Mouse (Mus musculus) CH12.LX (cell line): Measurements from ENCODE around the gene Uri1. TPM values are rescaled to one million over a fixed set of nuclear protein-coding genes. Genes with fewer than 3 reads are reported as not detected.
A peak's percentile ranks its signal among the peaks of the same experiment; 100 is the strongest.

Experiments
- DNase-seq: peaks from one replicate; pipeline ENCODE4 v3.0.0-alpha.2; 2013; ENCODE audit errors: extremely low read depth
- H3K27ac ChIP-seq: 2 replicates; pipeline ENCODE4 v1.5.1; 2012; ENCODE audit warnings: low read depth, mild to moderate bottlenecking, control low read depth, moderate library complexity; ENCODE audit not compliant: insufficient read depth
- H3K27me3 ChIP-seq: replicated peaks from 2 replicates; pipeline ENCODE3; 2012; ENCODE audit warnings: inconsistent platforms
- H3K36me3 ChIP-seq, 2 experiments: replicated peaks in 1 of 2; 2 replicates each; pipeline versions ENCODE3 to v1.6.1; 2012; ENCODE audit warnings: inconsistent platforms in 1 of 2, low read length in 1 of 2, mild to moderate bottlenecking in 1 of 2, mixed read lengths in 1 of 2, moderate library complexity in 1 of 2; ENCODE audit not compliant: control insufficient read depth in 1 of 2, insufficient read depth in 1 of 2
- H3K4me1 ChIP-seq, 2 experiments: 2 replicates each; pipeline ENCODE4 v1.6.1; 2012; ENCODE audit warnings: inconsistent platforms in 1 of 2, moderate library complexity in 1 of 2; ENCODE audit not compliant: insufficient read depth in 2 of 2, control insufficient read depth in 1 of 2
- H3K4me2 ChIP-seq: 2 replicates; pipeline ENCODE4 v1.6.1; 2012; ENCODE audit warnings: low read depth, mild to moderate bottlenecking, control low read depth; ENCODE audit not compliant: poor library complexity, insufficient read depth, severe bottlenecking
- H3K4me3 ChIP-seq, 3 experiments: fragments of 150-350 bp in 1 of 3; sonication (generic) in 1 of 3; replicated peaks in 1 of 3; 2 replicates each; pipeline versions ENCODE3 to v1.5.1; 2011 to 2012; ENCODE audit warnings: low read depth in 2 of 3, low read length in 2 of 3, mild to moderate bottlenecking in 2 of 3, moderate library complexity in 2 of 3, control low read depth in 1 of 3, improper control_type of control experiment in 1 of 3, inconsistent platforms in 1 of 3, mixed read lengths in 1 of 3; ENCODE audit not compliant: poor library complexity in 1 of 3
- H3K79me2 ChIP-seq: replicated peaks from 2 replicates; pipeline ENCODE4 v1.6.1; 2012; ENCODE audit warnings: mild to moderate bottlenecking, moderate library complexity; ENCODE audit not compliant: control insufficient read depth, poor library complexity, insufficient read depth, severe bottlenecking; ENCODE audit errors: extremely low read depth
- H3K9ac ChIP-seq: 2 replicates; pipeline ENCODE4 v1.6.1; 2012; ENCODE audit warnings: low read depth, mild to moderate bottlenecking, control low read depth, moderate library complexity; ENCODE audit not compliant: insufficient read depth
- H3K9me3 ChIP-seq: replicated peaks from 2 replicates; pipeline ENCODE3; 2012; ENCODE audit warnings: low read length, inconsistent platforms, mixed read lengths
- BHLHE40 ChIP-seq: IDR thresholded peaks from 2 replicates; pipeline ENCODE4 v1.6.1; 2011; ENCODE audit warnings: mild to moderate bottlenecking, low read depth, low read length, improper control_type of control experiment
- CHD1 ChIP-seq: IDR thresholded peaks from 2 replicates; pipeline ENCODE4 v1.6.1; 2012; ENCODE audit warnings: low read depth, low read length, improper control_type of control experiment, inconsistent platforms
- CTCF ChIP-seq, 2 experiments: IDR thresholded peaks in 1 of 2; conservative IDR thresholded peaks in 1 of 2; 2 replicates each; pipeline ENCODE4 v1.5.1; 2011 to 2012; ENCODE audit warnings: low read depth in 2 of 2, low read length in 2 of 2, improper control_type of control experiment in 1 of 2, inconsistent platforms in 1 of 2, mild to moderate bottlenecking in 1 of 2, moderate library complexity in 1 of 2
- ETS1 ChIP-seq: conservative IDR thresholded peaks from 2 replicates; pipeline ENCODE4 v1.6.1; 2012; ENCODE audit warnings: low read depth, mild to moderate bottlenecking, inconsistent platforms, low read length, improper control_type of control experiment, moderate library complexity
- HCFC1 ChIP-seq: IDR thresholded peaks from 2 replicates; pipeline ENCODE4 v1.6.1; 2012; ENCODE audit warnings: low read depth, mild to moderate bottlenecking, inconsistent platforms, low read length, improper control_type of control experiment
- IRF4 ChIP-seq: IDR thresholded peaks from 2 replicates; pipeline ENCODE4 v1.6.1; 2014; ENCODE audit warnings: low read depth, mild to moderate bottlenecking, inconsistent platforms, low read length, improper control_type of control experiment
- JUND ChIP-seq: conservative IDR thresholded peaks from 2 replicates; pipeline ENCODE4 v1.6.1; 2011; ENCODE audit warnings: low read depth, low read length, improper control_type of control experiment
- KAT2A ChIP-seq: IDR thresholded peaks from 2 replicates; pipeline ENCODE4 v1.6.1; 2012; ENCODE audit warnings: low read length, improper control_type of control experiment, inconsistent platforms; ENCODE audit not compliant: insufficient replicate concordance
- MAX ChIP-seq: IDR thresholded peaks from 2 replicates; pipeline ENCODE4 v1.6.1; 2011; ENCODE audit warnings: low read length, improper control_type of control experiment
- MEF2A ChIP-seq: IDR thresholded peaks from 2 replicates; pipeline ENCODE4 v1.6.1; 2014; ENCODE audit warnings: low read depth, mild to moderate bottlenecking, inconsistent platforms, low read length, improper control_type of control experiment, borderline replicate concordance
- NELFE ChIP-seq: IDR thresholded peaks from 2 replicates; pipeline ENCODE4 v1.6.1; 2011; ENCODE audit warnings: low read depth, low read length, improper control_type of control experiment
- PAX5 ChIP-seq: IDR thresholded peaks from 2 replicates; pipeline ENCODE4 v1.6.1; 2012; ENCODE audit warnings: low read length, inconsistent platforms, mixed read lengths
- POLR2AphosphoS2 ChIP-seq: IDR thresholded peaks from 2 replicates; pipeline ENCODE4 v1.6.1; 2011; ENCODE audit warnings: low read depth, low read length, improper control_type of control experiment
- RAD21 ChIP-seq: IDR thresholded peaks from 2 replicates; pipeline ENCODE4 v1.6.1; 2011; ENCODE audit warnings: low read depth, mild to moderate bottlenecking, low read length, improper control_type of control experiment, moderate library complexity
- RCOR1 ChIP-seq: conservative IDR thresholded peaks from 2 replicates; pipeline ENCODE4 v1.6.1; 2012; ENCODE audit warnings: low read depth, mild to moderate bottlenecking, inconsistent platforms, low read length, improper control_type of control experiment
- SMC3 ChIP-seq: IDR thresholded peaks from 2 replicates; pipeline ENCODE4 v1.6.1; 2011; ENCODE audit warnings: low read depth, low read length, improper control_type of control experiment
- TBP ChIP-seq: conservative IDR thresholded peaks from 2 replicates; pipeline ENCODE4 v1.6.1; 2011; ENCODE audit warnings: low read depth, low read length, improper control_type of control experiment
- TCF12 ChIP-seq: IDR thresholded peaks from 2 replicates; pipeline ENCODE4 v1.6.1; 2014; ENCODE audit warnings: low read depth, mild to moderate bottlenecking, inconsistent platforms, low read length, improper control_type of control experiment
- UBTF ChIP-seq: IDR thresholded peaks from 2 replicates; pipeline ENCODE4 v1.6.1; 2012; ENCODE audit warnings: low read depth, mild to moderate bottlenecking, inconsistent platforms, low read length, improper control_type of control experiment, moderate library complexity
- USF1 ChIP-seq: IDR thresholded peaks from 2 replicates; pipeline ENCODE4 v1.6.1; 2014; ENCODE audit warnings: low read depth, mild to moderate bottlenecking, inconsistent platforms, low read length, improper control_type of control experiment
- ZKSCAN1 ChIP-seq: IDR thresholded peaks from 2 replicates; pipeline ENCODE4 v1.6.1; 2012; ENCODE audit warnings: low read depth, inconsistent platforms, low read length, improper control_type of control experiment, borderline replicate concordance
- ZMIZ1 ChIP-seq: IDR thresholded peaks from 2 replicates; pipeline ENCODE4 v1.6.1; 2012; ENCODE audit warnings: low read depth, mild to moderate bottlenecking, inconsistent platforms, low read length, improper control_type of control experiment
- dilution Hi-C: fragments of 300-500 bp; cut with MboI; formaldehyde crosslinking; loops from 2 replicates; pipeline ENCODE4 v1.14.3; 2020; ENCODE audit warnings: low sequenced_read_pairs; ENCODE audit not compliant: extremely low pct_unique_long_range_greater_than_20kb, extremely low pct_ligation_motif_present
- in situ Hi-C: fragments of 300-500 bp; cut with MboI; formaldehyde crosslinking; loops from 3 replicates; pipeline ENCODE4 v1.14.3; 2019; ENCODE audit warnings: low sequenced_read_pairs, low pct_ligation_motif_present, low pct_unique_long_range_greater_than_20kb, mixed read lengths
- polyA plus RNA-seq: library from polyadenylated mRNA; unstranded; fragments of >175 nt; gene quantifications from 2 replicates; pipeline ENCODE4 v1.2.1, GENCODE M21; 2012; ENCODE audit warnings: low read depth; ENCODE audit not compliant: insufficient read length
- total RNA-seq, 2 experiments: library from RNA; depleted of rRNA; stranded (reverse); fragments of 300-350 nt in 1 of 2; fragments of >200 nt in 1 of 2; gene quantifications; 2 replicates each; pipeline ENCODE4 v1.2.3; 2012 to 2014

Gene Uri1
- total and polyA plus RNA-seq, 3 experiments = 37.1 to 53.3 (median 50.1) TPM

DNA sequence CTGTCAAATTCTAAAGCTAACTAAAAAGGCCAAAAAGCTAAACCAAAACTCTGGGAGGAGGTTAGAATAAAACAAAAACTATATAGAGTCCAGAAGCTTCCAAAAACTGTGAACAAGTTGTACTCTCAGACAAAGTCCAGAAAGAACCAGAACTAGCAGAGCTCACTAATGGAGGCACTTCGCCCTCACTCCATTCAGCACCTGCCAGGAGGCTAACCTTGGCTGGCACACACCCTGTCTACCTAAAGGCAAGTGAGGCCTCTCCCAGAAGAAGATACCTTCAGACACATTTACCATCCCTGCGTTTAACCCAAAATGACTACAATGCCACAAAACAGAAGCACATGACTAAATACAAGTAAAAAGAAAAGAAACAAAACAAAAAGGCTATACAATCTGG is 20.9 kb downstream of the Uri1 start:
- Histone ChIP-seq H3K36me3 (peaks cover 0 to 24% of the 10 kb centered on the region in 2 experiments), H3K79me2 (peaks cover 34% of the 10 kb centered on the region), H3K9me3 (no peaks in the 10 kb centered on the region), H3K4me1 (peaks cover 0 to 8% of the 10 kb centered on the region in 2 experiments; a peak in 1 of 4 replicates), H3K27ac (no peak overlapping the region), H3K27me3 (no peaks in the 10 kb centered on the region), H3K4me2 (no peak overlapping the region), H3K9ac (no peak overlapping the region), H3K4me3 (no peak overlapping the region)
- no peak for DNase-seq
- no peak for TF ChIP-seq TBP
- TF ChIP-seq MAX = no peak
- no peak for TF ChIP-seq ZMIZ1
- TF ChIP-seq PAX5 = no peak
- TF ChIP-seq UBTF = no peak
- dilution Hi-C loops = no loop called here
- in situ Hi-C loops = no loop called here

DNA sequence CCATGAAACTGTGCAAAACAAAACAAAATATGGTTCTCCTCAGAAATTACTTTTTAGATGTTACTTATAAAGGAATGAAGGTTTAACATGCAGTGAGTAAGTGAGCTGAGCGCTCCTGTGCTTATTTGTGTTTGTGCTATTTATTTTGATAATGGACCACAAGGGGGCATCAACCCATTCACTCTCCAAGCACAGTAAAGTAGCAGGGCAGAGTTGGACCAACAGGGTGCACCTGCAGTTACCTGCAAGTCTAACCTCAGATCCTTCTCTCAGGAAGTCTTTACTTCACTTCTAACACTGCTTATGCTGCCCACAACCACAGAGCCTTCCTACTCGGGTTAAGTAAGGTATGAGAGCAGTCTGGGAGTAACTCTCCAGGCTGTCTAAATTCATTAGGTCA is 23.7 kb downstream of the Uri1 start:
- in situ Hi-C loops = no loop called here
- peak; percentile 21 for DNase-seq
- Histone ChIP-seq H3K36me3 (peaks cover 0 to 26% of the 10 kb centered on the region in 2 experiments), H3K4me3 (no peak overlapping the region), H3K79me2 (peaks cover 27% of the 10 kb centered on the region), H3K4me2 (no peak overlapping the region), H3K4me1 (peaks cover 0 to 8% of the 10 kb centered on the region in 2 experiments; a peak in 1 of 4 replicates), H3K27ac (no peak overlapping the region), H3K9me3 (no peaks in the 10 kb centered on the region), H3K9ac (no peak overlapping the region), H3K27me3 (no peaks in the 10 kb centered on the region)
- peak in 1 of 2 experiments; percentile 52; a peak in 2 of 4 replicates for TF ChIP-seq CTCF (conservative IDR thresholded peaks at IDR 0.05 in 1 of 2, IDR thresholded peaks at IDR 0.05 in 1 of 2; ENCODE audit: low read depth in 2 of 2, low read length in 2 of 2)
- TF ChIP-seq NELFE = no peak
- TF ChIP-seq ZKSCAN1 = no peak
- dilution Hi-C loops = no loop called here

DNA sequence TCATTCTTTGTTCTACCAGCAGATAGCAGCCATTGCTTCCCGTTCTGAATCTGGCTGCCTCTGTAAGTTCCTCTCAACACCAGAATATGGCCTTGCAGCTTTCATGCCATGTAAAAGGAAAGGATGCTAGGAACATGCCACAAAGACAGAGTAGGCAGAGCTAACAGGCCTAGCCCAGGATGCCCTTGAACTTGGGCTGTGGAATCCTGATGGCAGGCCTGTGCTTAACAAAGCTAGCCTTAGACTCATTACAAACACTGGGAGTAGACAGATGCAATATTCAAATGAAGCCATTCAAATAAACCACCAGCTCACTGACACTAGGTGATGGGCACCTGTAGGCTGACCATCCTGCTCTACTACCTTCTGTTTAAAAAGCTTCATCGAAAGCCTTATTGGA is 30.5 kb downstream of the Uri1 start:
- H3K4me1 ChIP-seq = no peaks in the 10 kb centered on the region
- no peak for TF ChIP-seq TCF12
- TF ChIP-seq RCOR1 = no peak
- no peak for TF ChIP-seq KAT2A
- no peak for TF ChIP-seq ZMIZ1
- TF ChIP-seq SMC3 = no peak
- TF ChIP-seq CHD1 = no peak
- no peak for TF ChIP-seq MAX
- no peak for TF ChIP-seq RAD21
- no peak for TF ChIP-seq JUND
- no peak for TF ChIP-seq POLR2AphosphoS2
- no peak for TF ChIP-seq UBTF
- no peak for TF ChIP-seq USF1
- no peak for TF ChIP-seq MEF2A
- no peak for TF ChIP-seq ZKSCAN1
- TF ChIP-seq IRF4 = no peak
- TF ChIP-seq HCFC1 = no peak
- TF ChIP-seq ETS1 = no peak
- TF ChIP-seq BHLHE40 = no peak
- H3K4me3 ChIP-seq = no peak overlapping the region
- DNase-seq = no peak
- H3K36me3 ChIP-seq = peaks cover 0 to 11% of the 10 kb centered on the region in 2 experiments
- no peak overlapping the region for H3K27ac ChIP-seq
- no peaks in the 10 kb centered on the region for H3K9me3 ChIP-seq
- no peak overlapping the region for H3K9ac ChIP-seq
- dilution Hi-C loops (no loop called here), in situ Hi-C loops (no loop called here)
- no peaks in the 10 kb centered on the region for H3K27me3 ChIP-seq
- no peak overlapping the region for H3K4me2 ChIP-seq
- peaks cover 4% of the 10 kb centered on the region; the same call in 1 of the 2 replicates for H3K79me2 ChIP-seq
